Mouse (Mus musculus): ENCODE results near the gene Mad1l1.

The Mad1l1 gene

GRCm38 (mm10) chr5:140185757-140186156 is 135.6 kb downstream of the Mad1l1 start:
- in situ Hi-C loops (cut with MboI; ENCODE audit: low sequenced_read_pairs), result no loop called here

GRCm38 (mm10) chr5:140183387-140183786 is 138.0 kb downstream of the Mad1l1 start:
- in situ Hi-C loops (cut with MboI; ENCODE audit: low sequenced_read_pairs), result no loop called here

- in situ Hi-C loops (cut with MboI; ENCODE audit: low sequenced_read_pairs), result no loop called here
Measured at GRCm38 (mm10) chr5:140182351-140182750, 139.0 kb downstream of the Mad1l1 start.

GRCm38 (mm10) chr5:140180016-140180415 is 141.3 kb downstream of the Mad1l1 start:
- in situ Hi-C loops (cut with MboI; ENCODE audit: low sequenced_read_pairs), result no loop called here

GRCm38 (mm10) chr5:140178058-140178690 is 143.2 kb downstream of the Mad1l1 start:
- in situ Hi-C loops (cut with MboI; ENCODE audit: low sequenced_read_pairs), result no loop called here

- in situ Hi-C loops (cut with MboI; ENCODE audit: low sequenced_read_pairs), result no loop called here
Measured at GRCm38 (mm10) chr5:140177582-140177981, 143.8 kb downstream of the Mad1l1 start.

GRCm38 (mm10) chr5:140176370-140176769 is 145.0 kb downstream of the Mad1l1 start:
- in situ Hi-C loops (cut with MboI; ENCODE audit: low sequenced_read_pairs), result no loop called here

- in situ Hi-C loops (cut with MboI; ENCODE audit: low sequenced_read_pairs), result no loop called here
Measured at GRCm38 (mm10) chr5:140174814-140175490, 146.4 kb downstream of the Mad1l1 start.

GRCm38 (mm10) chr5:140174066-140174465 is 147.3 kb downstream of the Mad1l1 start:
- in situ Hi-C loops (cut with MboI; ENCODE audit: low sequenced_read_pairs), result no loop called here

GRCm38 (mm10) chr5:140173181-140173580 is 148.2 kb downstream of the Mad1l1 start:
- in situ Hi-C loops (cut with MboI; ENCODE audit: low sequenced_read_pairs), result no loop called here

GRCm38 (mm10) chr5:140171710-140172109 is 149.6 kb downstream of the Mad1l1 start:
- in situ Hi-C loops (cut with MboI; ENCODE audit: low sequenced_read_pairs), result no loop called here

- in situ Hi-C loops (cut with MboI; ENCODE audit: low sequenced_read_pairs), result no loop called here
Measured at GRCm38 (mm10) chr5:140167531-140167930, 153.8 kb downstream of the Mad1l1 start.

- in situ Hi-C loops (cut with MboI; ENCODE audit: low sequenced_read_pairs), result no loop called here
Measured at GRCm38 (mm10) chr5:140167080-140167479, 154.3 kb downstream of the Mad1l1 start.

- in situ Hi-C loops (cut with MboI; ENCODE audit: low sequenced_read_pairs), result no loop called here
Measured at GRCm38 (mm10) chr5:140163947-140164346, 157.4 kb downstream of the Mad1l1 start.

- in situ Hi-C loops (cut with MboI; ENCODE audit: low sequenced_read_pairs), result no loop called here
Measured at GRCm38 (mm10) chr5:140162071-140162845, 159.1 kb downstream of the Mad1l1 start.

- in situ Hi-C loops (cut with MboI; ENCODE audit: low sequenced_read_pairs), result no loop called here
Measured at GRCm38 (mm10) chr5:140159007-140159406, 162.3 kb downstream of the Mad1l1 start.

GRCm38 (mm10) chr5:140157886-140158627 is 163.3 kb downstream of the Mad1l1 start:
- in situ Hi-C loops (cut with MboI; ENCODE audit: low sequenced_read_pairs), result no loop called here

GRCm38 (mm10) chr5:140154166-140154565 is 167.2 kb downstream of the Mad1l1 start:
- in situ Hi-C loops (cut with MboI; ENCODE audit: low sequenced_read_pairs), result no loop called here

GRCm38 (mm10) chr5:140151871-140152270 is 169.5 kb downstream of the Mad1l1 start:
- in situ Hi-C loops (cut with MboI; ENCODE audit: low sequenced_read_pairs), result no loop called here

GRCm38 (mm10) chr5:140151180-140151579 is 170.2 kb downstream of the Mad1l1 start:
- in situ Hi-C loops (cut with MboI; ENCODE audit: low sequenced_read_pairs), result no loop called here

GRCm38 (mm10) chr5:140150694-140151093 is 170.7 kb downstream of the Mad1l1 start:
- in situ Hi-C loops (cut with MboI; ENCODE audit: low sequenced_read_pairs), result no loop called here
